Mouse (Mus musculus): ENCODE data around the gene Higd2a. TPM values are rescaled to one million over a fixed set of nuclear protein-coding genes. Genes with fewer than 3 reads are reported as not detected.

Gene Higd2a
- 110 and 112 TPM in 2 replicates for polyA plus RNA-seq (2012; rRNA removed)

DNA sequence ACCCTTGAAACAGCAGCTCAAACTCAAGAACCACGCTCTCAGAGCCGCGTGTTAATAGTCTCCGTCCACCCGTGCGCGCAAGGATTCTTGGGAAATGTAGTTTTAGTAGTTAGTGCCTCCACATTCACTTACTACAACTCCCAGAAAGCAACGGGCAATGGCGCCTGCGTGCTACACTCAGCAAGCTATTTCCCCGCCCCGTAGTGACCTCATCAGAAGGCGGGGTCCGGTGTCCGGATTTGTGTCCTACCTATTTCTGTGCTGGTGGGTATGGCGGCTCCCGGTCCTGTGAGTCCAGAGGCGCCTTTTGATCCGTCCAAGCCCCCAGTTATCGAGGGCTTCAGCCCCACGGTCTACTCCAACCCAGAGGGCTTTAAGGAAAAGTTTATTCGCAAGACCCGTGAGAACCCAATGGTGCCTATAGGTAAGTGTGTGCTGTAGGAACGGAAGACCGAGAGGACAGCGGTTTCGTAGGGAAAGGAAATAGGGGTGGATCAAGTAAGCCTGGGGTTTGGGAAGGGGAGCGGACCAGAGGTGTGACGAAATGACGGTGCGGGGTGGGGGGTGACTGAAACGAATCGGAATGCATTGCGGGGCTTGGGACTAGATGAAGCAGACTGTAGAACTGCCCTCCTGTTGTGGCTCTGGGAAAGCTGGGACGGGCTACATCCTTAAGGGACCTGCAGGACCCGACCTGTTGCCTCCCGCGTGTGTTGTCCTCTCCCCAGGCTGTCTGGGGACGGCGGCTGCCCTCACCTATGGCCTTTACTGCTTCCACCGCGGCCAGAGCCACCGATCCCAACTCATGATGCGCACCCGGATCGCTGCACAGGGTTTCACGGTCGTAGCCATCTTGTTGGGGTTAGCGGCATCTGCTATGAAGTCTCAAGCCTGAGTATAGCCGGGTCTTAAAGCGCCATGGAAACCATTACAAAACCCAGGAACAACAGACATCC is at the start of gene Higd2a, which contains the start of gene Nop16:
Gene Higd2a (plus strand): TSS at position 212 of the 956 bp plus-strand sequence.
Gene Nop16 (minus strand): TSS at position 95 of the 956 bp plus-strand sequence.
- TF ChIP-seq POLR2A (IDR thresholded peaks at IDR 0.05; ENCODE audit: borderline replicate concordance, extremely low read depth, low read depth, low read length) (peak; percentile 42; the same call in 1 of the 2 replicates), CTCF (IDR thresholded peaks at IDR 0.05; ENCODE audit: insufficient read depth, low read length) (no peak)
- Histone ChIP-seq H3K4me1 (ENCODE audit: control insufficient read depth, insufficient read depth, low read length) (no peaks in the 10 kb centered on the region; the same call in 1 of the 2 replicates), H3K4me3 (replicated peaks; ENCODE audit: extremely low read depth, low read depth, low read length) (peak within 1 kb of the TSS; percentile 89)
- under 1% methylated on average over 51 of the region's 51 CpGs for WGBS
- DNase-seq, result peak; percentile 96

GRCm38 (mm10) chr13:54548036-54548435 is 42.0 kb upstream of the Higd2a start:
- TF ChIP-seq CTCF (IDR thresholded peaks at IDR 0.05; ENCODE audit: insufficient read depth, low read length) (no peak), POLR2A (IDR thresholded peaks at IDR 0.05; ENCODE audit: borderline replicate concordance, extremely low read depth, low read depth, low read length) (no peak)
- Histone ChIP-seq H3K4me1 (ENCODE audit: control insufficient read depth, insufficient read depth, low read length) (no peaks in the 10 kb centered on the region), H3K4me3 (replicated peaks; ENCODE audit: extremely low read depth, low read depth, low read length) (no peak overlapping the region)
- no peak for DNase-seq
- WGBS, result 83% methylated on average over 7 of the region's 7 CpGs

DNA sequence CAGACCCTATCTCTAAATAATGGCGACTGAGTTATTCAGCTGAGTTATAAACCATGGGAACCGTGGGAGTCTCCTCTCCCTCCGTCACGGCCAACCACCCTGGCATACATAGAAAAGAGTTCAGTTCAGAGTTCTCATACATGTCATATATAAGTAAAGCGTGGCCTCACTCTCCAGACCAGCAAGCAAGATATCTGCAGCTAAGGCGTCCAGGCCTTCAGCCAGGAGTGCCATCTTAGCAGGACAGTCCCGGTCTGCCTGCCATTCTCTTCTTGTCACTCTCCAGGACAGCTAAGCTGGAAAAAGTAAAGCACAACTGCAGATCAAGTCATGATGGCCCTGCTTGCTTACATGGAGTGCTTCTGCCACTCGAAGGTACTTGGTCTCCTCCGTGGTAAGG is 33.8 kb upstream of the Higd2a start:
- no peaks in the 10 kb centered on the region for H3K4me1 ChIP-seq (ENCODE audit: control insufficient read depth, insufficient read depth, low read length)
- no peak overlapping the region for H3K4me3 ChIP-seq (replicated peaks; ENCODE audit: extremely low read depth, low read depth, low read length)
- DNase-seq, result no peak
- TF ChIP-seq CTCF (IDR thresholded peaks at IDR 0.05; ENCODE audit: insufficient read depth, low read length) (no peak), POLR2A (IDR thresholded peaks at IDR 0.05; ENCODE audit: borderline replicate concordance, extremely low read depth, low read depth, low read length) (no peak)
- 92% methylated on average over 9 of the region's 9 CpGs for WGBS

GRCm38 (mm10) chr13:54556796-54557195 is 33.2 kb upstream of the Higd2a start:
- TF ChIP-seq CTCF (IDR thresholded peaks at IDR 0.05; ENCODE audit: insufficient read depth, low read length), result no peak
- TF ChIP-seq POLR2A (IDR thresholded peaks at IDR 0.05; ENCODE audit: borderline replicate concordance, extremely low read depth, low read depth, low read length), result no peak
- H3K4me3 ChIP-seq (replicated peaks; ENCODE audit: extremely low read depth, low read depth, low read length), result no peak overlapping the region
- 71% methylated on average over 3 of the region's 3 CpGs for WGBS
- H3K4me1 ChIP-seq (ENCODE audit: control insufficient read depth, insufficient read depth, low read length), result no peaks in the 10 kb centered on the region
- DNase-seq, result no peak

DNA sequence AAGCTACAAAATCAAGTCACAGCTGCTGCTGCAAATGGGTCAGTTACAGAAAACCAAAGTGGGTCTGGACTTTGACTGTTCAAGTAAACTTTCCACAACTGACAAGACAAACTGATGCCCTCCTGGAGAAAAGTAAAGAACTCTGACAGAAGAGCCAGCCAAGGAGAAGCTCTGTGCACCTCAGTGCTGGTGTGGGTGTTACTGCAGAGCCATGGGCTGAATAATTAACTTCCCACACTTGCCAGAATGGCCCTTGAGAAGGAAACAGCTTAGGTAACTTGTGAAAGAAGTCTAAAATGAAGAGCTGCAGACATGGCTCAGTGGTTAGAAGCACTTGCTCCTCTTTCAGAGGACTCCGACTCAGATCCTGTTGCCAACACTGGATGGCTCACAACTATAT is 32.4 kb upstream of the Higd2a start:
- no peak for TF ChIP-seq CTCF (IDR thresholded peaks at IDR 0.05; ENCODE audit: insufficient read depth, low read length)
- TF ChIP-seq POLR2A (IDR thresholded peaks at IDR 0.05; ENCODE audit: borderline replicate concordance, extremely low read depth, low read depth, low read length), result no peak
- DNase-seq, result no peak
- Histone ChIP-seq H3K4me3 (replicated peaks; ENCODE audit: extremely low read depth, low read depth, low read length) (no peak overlapping the region), H3K4me1 (ENCODE audit: control insufficient read depth, insufficient read depth, low read length) (no peaks in the 10 kb centered on the region)
- whole genome bisulfite sequencing, result 93% methylated on average over 1 of the region's 1 CpGs

DNA sequence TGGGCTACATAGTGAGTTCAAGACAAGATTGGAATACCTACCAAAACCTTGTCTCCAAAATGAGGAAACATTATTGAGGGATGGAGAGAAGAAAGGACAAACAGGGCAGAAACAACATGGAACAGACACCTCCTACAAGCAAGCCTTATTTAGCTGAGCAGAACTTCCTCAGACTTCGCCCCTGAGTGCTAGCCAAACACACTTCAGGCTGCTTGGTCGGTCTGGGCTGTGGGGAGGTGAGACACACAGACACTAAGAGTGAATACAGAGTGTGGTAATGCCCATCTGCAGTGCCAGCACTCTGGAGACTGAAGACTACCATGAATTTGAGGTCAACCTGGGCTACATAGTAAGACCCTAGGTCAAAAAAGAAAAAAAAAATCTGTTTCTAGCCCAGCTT is 30.4 kb upstream of the Higd2a start:
- WGBS, result 70% methylated on average over 2 of the region's 2 CpGs
- H3K4me3 ChIP-seq (replicated peaks; ENCODE audit: extremely low read depth, low read depth, low read length), result no peak overlapping the region
- peaks cover 10% of the 10 kb centered on the region for H3K4me1 ChIP-seq (ENCODE audit: control insufficient read depth, insufficient read depth, low read length)
- TF ChIP-seq POLR2A (IDR thresholded peaks at IDR 0.05; ENCODE audit: borderline replicate concordance, extremely low read depth, low read depth, low read length), result no peak
- no peak for TF ChIP-seq CTCF (IDR thresholded peaks at IDR 0.05; ENCODE audit: insufficient read depth, low read length)
- DNase-seq, result no peak

GRCm38 (mm10) chr13:54560608-54561007 is 29.4 kb upstream of the Higd2a start:
- DNase-seq, result no peak
- WGBS, result 89% methylated on average over 7 of the region's 7 CpGs

GRCm38 (mm10) chr13:54562562-54562961 is 27.4 kb upstream of the Higd2a start:
- Histone ChIP-seq H3K4me3 (replicated peaks; ENCODE audit: extremely low read depth, low read depth, low read length) (no peak overlapping the region), H3K4me1 (ENCODE audit: control insufficient read depth, insufficient read depth, low read length) (peaks cover 10% of the 10 kb centered on the region)
- DNase-seq, result no peak
- no peak for TF ChIP-seq POLR2A (IDR thresholded peaks at IDR 0.05; ENCODE audit: borderline replicate concordance, extremely low read depth, low read depth, low read length)
- TF ChIP-seq CTCF (IDR thresholded peaks at IDR 0.05; ENCODE audit: insufficient read depth, low read length), result no peak
- WGBS, result 46% methylated on average over 7 of the region's 7 CpGs

More at GRCm38 (mm10) chr13:54560608-54561007, 29.4 kb upstream of the Higd2a start:
- Histone ChIP-seq H3K4me1 (ENCODE audit: control insufficient read depth, insufficient read depth, low read length) (peaks cover 10% of the 10 kb centered on the region), H3K4me3 (replicated peaks; ENCODE audit: extremely low read depth, low read depth, low read length) (no peak overlapping the region)
- TF ChIP-seq POLR2A (IDR thresholded peaks at IDR 0.05; ENCODE audit: borderline replicate concordance, extremely low read depth, low read depth, low read length) (no peak), CTCF (IDR thresholded peaks at IDR 0.05; ENCODE audit: insufficient read depth, low read length) (no peak)

GRCm38 (mm10) chr13:54564232-54565200 is 25.5 kb upstream of the Higd2a start:
- Histone ChIP-seq H3K4me3 (replicated peaks; ENCODE audit: extremely low read depth, low read depth, low read length) (peak overlapping the region; percentile 59), H3K4me1 (ENCODE audit: control insufficient read depth, insufficient read depth, low read length) (peaks cover 10% of the 10 kb centered on the region)
- WGBS, result 10% methylated on average over 45 of the region's 45 CpGs
- TF ChIP-seq CTCF (IDR thresholded peaks at IDR 0.05; ENCODE audit: insufficient read depth, low read length), result no peak
- TF ChIP-seq POLR2A (IDR thresholded peaks at IDR 0.05; ENCODE audit: borderline replicate concordance, extremely low read depth, low read depth, low read length), result no peak
- no peak for DNase-seq

All from lung, adult 2 months (tissue).